Mouse (Mus musculus): Measurements from ENCODE around the gene Tln2. TPM values are rescaled to one million over a fixed set of nuclear protein-coding genes. Genes with fewer than 3 reads are reported as not detected.

Gene Tln2
- total and polyA plus RNA-seq, 2 experiments from 2014 or later = 59.3 to 71.1 TPM

- no peak overlapping the region for H3K4me3 ChIP-seq (ENCODE audit: low read length)
- no peak overlapping the region for H3K4me2 ChIP-seq (ENCODE audit: low read depth, low read length)
- no peak for TF ChIP-seq CTCF (IDR thresholded peaks at IDR 0.05; ENCODE audit: low read depth)
- DNase-seq (ENCODE audit: low spot score) = no peak
- H3K27me3 ChIP-seq (ENCODE audit: insufficient read depth, low read length) = no peaks in the 10 kb centered on the region
- no peak overlapping the region for H3K9ac ChIP-seq (replicated peaks; ENCODE audit: low read length)
- no peaks in the 10 kb centered on the region for H3K36me3 ChIP-seq (ENCODE audit: insufficient read depth, low read length)
- no peak for ATAC-seq
- H3K4me1 ChIP-seq (ENCODE audit: insufficient read depth, low read length) = no peaks in the 10 kb centered on the region
- H3K9me3 ChIP-seq (ENCODE audit: low read length) = no peaks in the 10 kb centered on the region
- WGBS = 75% methylated on average over 7 of the region's 7 CpGs
- H3K27ac ChIP-seq = no peak overlapping the region
These were observed 206.1 kb downstream of the Tln2 start for GRCm38 (mm10) chr9:67353365-67353764.

GRCm38 (mm10) chr9:67348983-67349382 is 210.5 kb downstream of the Tln2 start:
- Histone ChIP-seq H3K27ac (no peak overlapping the region), H3K4me1 (ENCODE audit: insufficient read depth, low read length) (no peaks in the 10 kb centered on the region), H3K27me3 (ENCODE audit: insufficient read depth, low read length) (no peaks in the 10 kb centered on the region), H3K4me2 (ENCODE audit: low read depth, low read length) (no peak overlapping the region), H3K4me3 (ENCODE audit: low read length) (no peak overlapping the region), H3K9ac (replicated peaks; ENCODE audit: low read length) (no peak overlapping the region), H3K36me3 (ENCODE audit: insufficient read depth, low read length) (no peaks in the 10 kb centered on the region), H3K9me3 (ENCODE audit: low read length) (no peaks in the 10 kb centered on the region)
- TF ChIP-seq CTCF (IDR thresholded peaks at IDR 0.05; ENCODE audit: low read depth) = peak; percentile 44
- 84% methylated on average over 7 of the region's 7 CpGs for WGBS
- ATAC-seq = no peak
- peak; percentile 42 for DNase-seq (ENCODE audit: low spot score)

GRCm38 (mm10) chr9:67347184-67347583 is 212.3 kb downstream of the Tln2 start:
- H3K36me3 ChIP-seq (ENCODE audit: insufficient read depth, low read length) = 0 out of 2 replicates have a peak, but pooled peaks cover 3% of the 10 kb centered on the region
- no peaks in the 10 kb centered on the region for H3K27me3 ChIP-seq (ENCODE audit: insufficient read depth, low read length)
- no peak overlapping the region for H3K27ac ChIP-seq
- 94% methylated on average over 5 of the region's 5 CpGs for WGBS
- H3K4me3 ChIP-seq (ENCODE audit: low read length) = no peak overlapping the region
- ATAC-seq = no peak
- H3K9me3 ChIP-seq (ENCODE audit: low read length) = no peaks in the 10 kb centered on the region
- H3K4me2 ChIP-seq (ENCODE audit: low read depth, low read length) = no peak overlapping the region
- no peak for DNase-seq (ENCODE audit: low spot score)
- TF ChIP-seq CTCF (IDR thresholded peaks at IDR 0.05; ENCODE audit: low read depth) = no peak
- H3K4me1 ChIP-seq (ENCODE audit: insufficient read depth, low read length) = no peaks in the 10 kb centered on the region
- H3K9ac ChIP-seq (replicated peaks; ENCODE audit: low read length) = no peak overlapping the region

GRCm38 (mm10) chr9:67331281-67331680 is 228.2 kb downstream of the Tln2 start:
- no peak for TF ChIP-seq CTCF (IDR thresholded peaks at IDR 0.05; ENCODE audit: low read depth)
- ATAC-seq = no peak

GRCm38 (mm10) chr9:67328451-67328850 is 231.1 kb downstream of the Tln2 start:
- no peak for TF ChIP-seq CTCF (IDR thresholded peaks at IDR 0.05; ENCODE audit: low read depth)
- ATAC-seq (no peak), DNase-seq (ENCODE audit: low spot score) (no peak)
- no peak overlapping the region for H3K4me3 ChIP-seq (ENCODE audit: low read length)
- no peak overlapping the region for H3K27ac ChIP-seq
- H3K27me3 ChIP-seq (ENCODE audit: insufficient read depth, low read length) = no peaks in the 10 kb centered on the region
- H3K9ac ChIP-seq (replicated peaks; ENCODE audit: low read length) = no peak overlapping the region
- no peaks in the 10 kb centered on the region for H3K36me3 ChIP-seq (ENCODE audit: insufficient read depth, low read length)
- H3K9me3 ChIP-seq (ENCODE audit: low read length) = no peaks in the 10 kb centered on the region
- H3K4me2 ChIP-seq (ENCODE audit: low read depth, low read length) = no peak overlapping the region
- WGBS = 88% methylated on average over 3 of the region's 3 CpGs
- H3K4me1 ChIP-seq (ENCODE audit: insufficient read depth, low read length) = no peaks in the 10 kb centered on the region

More at GRCm38 (mm10) chr9:67331281-67331680, 228.2 kb downstream of the Tln2 start:
- no peak for DNase-seq (ENCODE audit: low spot score)
- Histone ChIP-seq H3K9me3 (ENCODE audit: low read length) (no peaks in the 10 kb centered on the region), H3K27ac (no peak overlapping the region), H3K4me1 (ENCODE audit: insufficient read depth, low read length) (no peaks in the 10 kb centered on the region), H3K4me2 (ENCODE audit: low read depth, low read length) (no peak overlapping the region), H3K9ac (replicated peaks; ENCODE audit: low read length) (no peak overlapping the region), H3K4me3 (ENCODE audit: low read length) (no peak overlapping the region), H3K36me3 (ENCODE audit: insufficient read depth, low read length) (no peaks in the 10 kb centered on the region), H3K27me3 (ENCODE audit: insufficient read depth, low read length) (no peaks in the 10 kb centered on the region)
- 94% methylated on average over 3 of the region's 3 CpGs for WGBS

GRCm38 (mm10) chr9:67321886-67322285 is 237.6 kb downstream of the Tln2 start:
- Histone ChIP-seq H3K9me3 (ENCODE audit: low read length) (no peaks in the 10 kb centered on the region), H3K27ac (no peak overlapping the region), H3K36me3 (ENCODE audit: insufficient read depth, low read length) (no peaks in the 10 kb centered on the region), H3K4me1 (ENCODE audit: insufficient read depth, low read length) (no peaks in the 10 kb centered on the region), H3K9ac (replicated peaks; ENCODE audit: low read length) (no peak overlapping the region), H3K4me3 (ENCODE audit: low read length) (no peak overlapping the region), H3K4me2 (ENCODE audit: low read depth, low read length) (no peak overlapping the region), H3K27me3 (ENCODE audit: insufficient read depth, low read length) (no peaks in the 10 kb centered on the region)
- TF ChIP-seq CTCF (IDR thresholded peaks at IDR 0.05; ENCODE audit: low read depth) = no peak
- WGBS = 81% methylated on average over 6 of the region's 6 CpGs
- no peak for DNase-seq (ENCODE audit: low spot score)
- no peak for ATAC-seq

- no peaks in the 10 kb centered on the region for H3K9me3 ChIP-seq (ENCODE audit: low read length)
- no peak overlapping the region for H3K4me2 ChIP-seq (ENCODE audit: low read depth, low read length)
- peak; percentile 73 for TF ChIP-seq CTCF (IDR thresholded peaks at IDR 0.05; ENCODE audit: low read depth)
- peak; percentile 72 for DNase-seq (ENCODE audit: low spot score)
- H3K27me3 ChIP-seq (ENCODE audit: insufficient read depth, low read length) = no peaks in the 10 kb centered on the region
- no peaks in the 10 kb centered on the region for H3K4me1 ChIP-seq (ENCODE audit: insufficient read depth, low read length)
- peak; percentile 62; the same call in 1 of the 2 replicates for ATAC-seq
- H3K9ac ChIP-seq (replicated peaks; ENCODE audit: low read length) = no peak overlapping the region
- 12% methylated on average over 3 of the region's 3 CpGs for WGBS
- no peaks in the 10 kb centered on the region for H3K36me3 ChIP-seq (ENCODE audit: insufficient read depth, low read length)
- H3K27ac ChIP-seq = no peak overlapping the region
- H3K4me3 ChIP-seq (ENCODE audit: low read length) = no peak overlapping the region
These were observed 244.1 kb downstream of the Tln2 start for GRCm38 (mm10) chr9:67315356-67315755.

Data from hindbrain, postnatal 0 days (tissue).